Mouse (Mus musculus): ENCODE data around the gene Lsp1.

Gene Lsp1

DNA sequence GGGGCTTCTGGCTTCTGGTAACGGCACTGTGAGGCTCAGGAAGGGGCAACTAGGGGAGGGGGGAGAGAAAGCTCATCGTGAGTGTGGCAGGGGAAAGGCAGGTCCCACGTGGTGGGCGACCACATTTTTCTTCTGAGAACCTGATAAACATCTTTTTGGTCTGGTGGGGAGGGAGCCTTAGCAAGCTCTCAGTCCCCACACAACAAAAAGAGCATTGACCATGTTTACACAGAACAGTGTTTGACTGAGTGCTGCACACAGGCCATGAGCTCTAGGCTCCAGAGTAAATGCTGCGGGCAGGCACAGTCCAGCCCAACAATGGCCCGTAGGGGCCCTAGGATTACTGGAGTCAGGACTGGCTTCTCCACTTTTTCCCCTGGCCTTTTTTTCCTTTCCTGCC, 78.2 kb downstream of the Lsp1 start:
- no peak for DNase-seq (ENCODE audit: low spot score in 2 of 2)

DNA sequence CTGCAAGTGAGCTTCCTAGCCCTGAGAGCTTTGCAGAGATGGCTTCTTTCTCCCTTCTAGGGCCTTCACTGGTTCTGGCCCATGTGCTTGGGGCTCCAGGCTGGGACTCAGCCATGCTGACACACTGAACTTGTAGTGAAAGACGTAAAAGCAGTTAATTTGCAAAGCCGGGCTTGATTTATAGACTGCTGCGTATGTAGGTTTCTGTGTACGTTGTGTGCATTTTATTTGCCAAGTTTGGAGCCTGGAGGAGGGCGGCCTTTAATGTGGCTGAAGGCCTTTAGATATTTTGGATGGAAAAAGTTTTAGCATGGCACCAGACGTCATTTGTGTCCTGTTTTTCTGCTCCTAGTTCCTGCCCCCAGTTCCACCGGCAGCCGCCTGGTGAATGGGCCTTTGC, 79.2 kb downstream of the Lsp1 start:
- DNase-seq (ENCODE audit: low spot score in 2 of 2): no peak

- DNase-seq (ENCODE audit: low spot score in 2 of 2): no peak
Measured at GRCm38 (mm10) chr7:142542771-142543303, 82.2 kb downstream of the Lsp1 start.

All from urinary bladder, adult 18-20 months (tissue).